Mouse (Mus musculus) cortical plate, adult 2 months (tissue): ENCODE measurements at regions not wholly inside any gene's neighbourhood (a gene's known extent, or its start where the extent isn't known, plus 50 kb on each side); places are given as distances from the start of the nearest gene placed in this dataset.

ENCODE experiments used
- CTCF ChIP-seq: fragments of 200-500 bp; IDR thresholded peaks from 2 replicates; pipeline ENCODE4 v1.5.1; 2011; ENCODE audit warnings: mild to moderate bottlenecking, control low read depth, low read length; ENCODE audit not compliant: insufficient read depth; ENCODE audit errors: extremely low read depth
- POLR2A ChIP-seq: fragments of 200-500 bp; IDR thresholded peaks from 2 replicates; pipeline ENCODE4 v1.6.1; 2011; ENCODE audit warnings: mild to moderate bottlenecking, low read length, control low read depth; ENCODE audit not compliant: insufficient read depth; ENCODE audit errors: extremely low read depth

GRCm38 (mm10) chr16:70952937-70953336, 639.2 kb downstream of the Gbe1 start:
- TF ChIP-seq CTCF (no peak), POLR2A (no peak)
